Mouse (Mus musculus) liver, postnatal 0 days (tissue): ENCODE results near the gene Slc4a1.

Experiments used
- CTCF ChIP-seq: sonication (generic); IDR thresholded peaks from 2 replicates; pipeline ENCODE4 v1.5.1; 2016; ENCODE audit warnings: antibody characterized with exemption, low read depth
- EP300 ChIP-seq: IDR thresholded peaks from 2 replicates; pipeline ENCODE4 v1.6.1; 2016; ENCODE audit warnings: antibody characterized with exemption, low read depth, mild to moderate bottlenecking

GRCm38 (mm10) chr11:102373646-102374045 lies 7.6 kb upstream of the Slc4a1 start:
- TF ChIP-seq CTCF (no peak), EP300 (no peak)
